Comparison of ENCODE assay signal across 8 mouse cellular contexts in genomic region chr12:15816254-15816605, GRCm38 (mm10). TPM values are rescaled to one million over a fixed set of nuclear protein-coding genes. Genes with fewer than 3 reads are reported as not detected.
DNase-seq lines count a peak whose midpoint lies in the region; ATAC-seq and TF ChIP-seq lines count a peak whose summit lies in the region.

No protein-coding gene starts in this region.

- no peaks in the 10 kb centered on the region for H3K27me3 ChIP-seq in heart, embryonic 11.5 days (ENCODE audit: control insufficient read depth, insufficient read depth, low read length)
- no peaks in the 10 kb centered on the region for H3K27me3 ChIP-seq in midbrain, embryonic 12.5 days
- H3K27me3 ChIP-seq in stomach, embryonic 15.5 days (replicated peaks), result no peaks in the 10 kb centered on the region

- under 1% methylated on average over 23 of the region's 23 CpGs for WGBS in heart, embryonic 11.5 days (ENCODE audit: insufficient replicate concordance)
- under 1% methylated on average over 23 of the region's 23 CpGs for WGBS in midbrain, embryonic 12.5 days
- 0% methylated on average over 23 of the region's 23 CpGs for WGBS in stomach, embryonic 15.5 days

- H3K9ac ChIP-seq in heart, embryonic 11.5 days (ENCODE audit: low read depth, low read length), result peak overlapping the region; percentile 92
- peak overlapping the region; percentile 97 for H3K9ac ChIP-seq in midbrain, embryonic 12.5 days (replicated peaks)
- peak overlapping the region; percentile 85; the same call in 1 of the 2 replicates for H3K9ac ChIP-seq in stomach, embryonic 15.5 days

- intact Hi-C loops in left cerebral cortex, adult 2 months (cut with DNase I), result loop anchor here (2.0 to 10.0 kb wide), 8 partner anchors 81 to 717 kb away; no protein-coding TSS in a partner anchor

- peak overlapping the region; percentile 93 for H3K27ac ChIP-seq in left cerebral cortex, adult 2 months
- peak overlapping the region; percentile 97 for H3K27ac ChIP-seq in heart, embryonic 11.5 days (ENCODE audit: low read depth, low read length)
- peak overlapping the region; percentile 95 for H3K27ac ChIP-seq in midbrain, embryonic 12.5 days (replicated peaks)
- peak overlapping the region; percentile 89 for H3K27ac ChIP-seq in stomach, embryonic 15.5 days

- H3K4me1 ChIP-seq in heart, embryonic 11.5 days (ENCODE audit: control insufficient read depth, insufficient read depth, low read length), result peaks cover 17% of the 10 kb centered on the region
- peaks cover 19% of the 10 kb centered on the region for H3K4me1 ChIP-seq in midbrain, embryonic 12.5 days
- H3K4me1 ChIP-seq in stomach, embryonic 15.5 days, result 0 out of 2 replicates have a peak, but pooled peaks cover 6% of the 10 kb centered on the region

- no peak for TF ChIP-seq CTCF in left cerebral cortex, adult 2 months (IDR thresholded peaks at IDR 0.05)
- TF ChIP-seq CTCF in brain, embryonic 14.5 days (IDR thresholded peaks at IDR 0.05; ENCODE audit: borderline replicate concordance, extremely low read depth, insufficient read depth, insufficient read length), result no peak

- peak; percentile 5; the same call in 1 of the 2 replicates for TF ChIP-seq POLR2A in brain, embryonic 14.5 days (IDR thresholded peaks at IDR 0.05; ENCODE audit: borderline replicate concordance, extremely low read depth, insufficient read depth, insufficient read length, poor library complexity, severe bottlenecking)

- H3K36me3 ChIP-seq in heart, embryonic 11.5 days (ENCODE audit: control insufficient read depth, insufficient read depth, low read length), result no peaks in the 10 kb centered on the region
- no peaks in the 10 kb centered on the region for H3K36me3 ChIP-seq in midbrain, embryonic 12.5 days
- H3K36me3 ChIP-seq in stomach, embryonic 15.5 days, result no peaks in the 10 kb centered on the region

- peak; percentile 52 to 60 for DNase-seq in left cerebral cortex, adult 2 months (ENCODE audit: extremely low spot score in 1 of 2, low spot score in 2 of 2)
- no peak for DNase-seq in left cerebral cortex, adult 11 months (ENCODE audit: low spot score)
- no peak for DNase-seq in brain, embryonic 14.5 days (ENCODE audit: low read depth)
- DNase-seq in kidney, postnatal 4 days, result peak; percentile 65 to 77
- DNase-seq in layer of hippocampus, adult 18-20 months (ENCODE audit: low spot score in 2 of 2), result no peak

- H3K4me2 ChIP-seq in heart, embryonic 11.5 days, result peak overlapping the region; percentile 58
- peak overlapping the region; percentile 61 for H3K4me2 ChIP-seq in midbrain, embryonic 12.5 days (replicated peaks)
- H3K4me2 ChIP-seq in stomach, embryonic 15.5 days, result peak overlapping the region; percentile 91

- 0 out of 2 replicates have a peak, but pooled peaks have one; percentile 27 for ATAC-seq in heart, embryonic 11.5 days (replicated peaks; ENCODE audit: insufficient number of reproducible peaks, low FRiP score, low TSS enrichment)
- ATAC-seq in midbrain, embryonic 12.5 days (ENCODE audit: low FRiP score, low read depth), result peak; percentile 29
- no peak for ATAC-seq in stomach, embryonic 15.5 days (ENCODE audit: insufficient read depth, low FRiP score, low read depth)

- peak overlapping the region; percentile 71 for H3K4me3 ChIP-seq in left cerebral cortex, adult 2 months
- peak overlapping the region; percentile 63 for H3K4me3 ChIP-seq in heart, embryonic 11.5 days (ENCODE audit: low read depth, low read length)
- peak overlapping the region; percentile 79 for H3K4me3 ChIP-seq in midbrain, embryonic 12.5 days
- H3K4me3 ChIP-seq in stomach, embryonic 15.5 days (replicated peaks), result peak overlapping the region; percentile 76

- no peaks in the 10 kb centered on the region for H3K9me3 ChIP-seq in heart, embryonic 11.5 days (replicated peaks; ENCODE audit: control insufficient read depth, low read length)
- no peaks in the 10 kb centered on the region for H3K9me3 ChIP-seq in midbrain, embryonic 12.5 days
- no peaks in the 10 kb centered on the region for H3K9me3 ChIP-seq in stomach, embryonic 15.5 days

RNA-seq across cellular contexts. Expression of gene Trib2, which starts 0.5 kb away (rescaled TPM):
- total RNA-seq in left cerebral cortex, adult 2 months (2021), result 10 to 100 TPM; 43.0 to 49.3 TPM
- polyA plus RNA-seq in brain, embryonic 14.5 days (2012; rRNA removed), result 84.3 and 113 TPM in 2 replicates
- polyA plus RNA-seq in heart, embryonic 11.5 days (2014; fragmentation: Nextera tagmentation; extraction: Ambion mirVana), result 45.4 and 53.5 TPM in 2 replicates
- polyA plus RNA-seq in midbrain, embryonic 12.5 days (2016; fragmentation: Nextera tagmentation; extraction: Ambion mirVana), result 89.5 and 89.7 TPM in 2 replicates
- polyA plus RNA-seq in stomach, embryonic 15.5 days (2015; fragmentation: Nextera tagmentation; extraction: Ambion mirVana), result 22.3 and 22.5 TPM in 2 replicates
- 10 to 100 TPM; 26.6 to 32.9 TPM for total RNA-seq in layer of hippocampus, adult 18-20 months (2021)

Comparison
In these comparisons a context has a peak if more than half of its experiments do, and no peak if none do; other contexts are left out.
1. DNase-seq: peak in left cerebral cortex, adult 2 months (2 of 2) and kidney, postnatal 4 days (2 of 2); none in left cerebral cortex, adult 11 months (single experiment), brain, embryonic 14.5 days (single experiment) and layer of hippocampus, adult 18-20 months (0 of 2).
2. Peak in every context shown above with its lines, with median percentiles within 50 percentile points of each other: H3K27ac ChIP-seq, H3K4me3 ChIP-seq, H3K4me2 ChIP-seq and H3K9ac ChIP-seq.